Mouse (Mus musculus): ENCODE results near the gene Rorc.

DNA sequence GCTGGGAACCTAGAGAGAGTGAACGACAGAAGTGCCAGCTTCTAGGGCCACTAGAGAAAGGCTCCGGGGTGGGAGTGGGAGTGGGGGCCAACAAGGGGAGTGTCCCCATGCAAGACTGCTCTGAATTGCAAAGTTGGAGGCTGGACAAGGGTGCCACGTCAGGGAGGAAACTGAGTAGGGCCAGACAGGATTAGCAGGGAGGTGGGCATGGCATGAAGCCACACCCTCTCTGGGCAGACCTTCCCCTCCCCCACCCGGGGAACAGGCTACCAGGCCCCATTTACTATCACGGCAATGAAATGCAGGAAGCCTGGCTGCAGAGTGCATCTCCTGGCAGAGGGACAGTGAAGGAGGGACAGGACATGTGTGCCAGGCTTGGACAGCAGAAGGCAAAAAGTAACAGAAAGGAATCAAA is 1.0 kb downstream of the Rorc start:
- TF ChIP-seq MAFK (IDR thresholded peaks at IDR 0.05; ENCODE audit: insufficient read depth, low read depth, low read length) (no peak), ZC3H11A (IDR thresholded peaks at IDR 0.05; ENCODE audit: borderline replicate concordance, low read depth, low read length) (no peak)
